Mouse (Mus musculus): ENCODE data around the gene Ccnt1.
A peak's percentile ranks its signal among the peaks of the same experiment; 100 is the strongest.

Gene Ccnt1

DNA sequence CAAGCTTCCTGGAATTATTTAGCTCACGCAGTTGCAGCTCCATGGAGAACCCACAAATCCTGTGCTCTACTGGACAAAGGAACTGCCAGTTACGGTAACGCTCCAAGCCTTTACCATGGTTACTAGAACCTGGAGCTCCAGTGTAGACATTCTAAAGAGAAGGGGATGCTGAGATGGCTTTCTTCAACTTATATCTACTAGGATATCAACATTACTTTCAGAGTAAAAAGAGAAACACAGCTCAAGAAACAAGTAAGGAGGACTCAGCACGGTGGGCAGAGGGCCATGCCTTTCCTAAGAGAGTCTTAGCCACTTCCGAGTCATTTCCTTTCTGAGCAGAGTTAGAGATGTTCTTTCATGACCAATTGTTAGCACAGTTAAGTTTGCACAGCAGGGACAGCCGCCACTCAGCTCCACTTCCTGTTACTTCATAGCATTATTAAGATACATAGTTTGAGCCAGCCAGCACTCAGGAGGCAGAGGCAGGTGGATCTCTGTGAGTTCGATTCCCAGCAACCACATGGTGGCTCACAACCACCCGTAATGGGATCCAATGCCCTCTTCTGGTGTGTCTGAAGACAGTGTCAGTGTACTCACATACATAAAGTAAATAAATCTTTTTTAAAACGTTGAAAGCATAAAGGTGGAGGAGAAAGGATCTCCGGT, at the start of gene Ccnt1, which contains the start of gene 4930415O20Rik:
Gene Ccnt1 (minus strand): TSS at position 51 of the 666 bp plus-strand sequence.
Gene 4930415O20Rik (plus strand): TSS at position 132 of the 666 bp plus-strand sequence.
- DNase-seq (ENCODE audit: low spot score) = no peak

- peak; percentile 95 for DNase-seq (ENCODE audit: low spot score)
Measured at GRCm38 (mm10) chr15:98617176-98617537, 46.4 kb upstream of the Ccnt1 start.

GRCm38 (mm10) chr15:98616362-98617175, 45.8 kb upstream of the Ccnt1 start:
- no peak for DNase-seq (ENCODE audit: low spot score)

GRCm38 (mm10) chr15:98615751-98616150, 45.0 kb upstream of the Ccnt1 start:
- no peak for DNase-seq (ENCODE audit: low spot score)

- DNase-seq (ENCODE audit: low spot score) = no peak
Measured at GRCm38 (mm10) chr15:98614971-98615370, 44.2 kb upstream of the Ccnt1 start.

- no peak for DNase-seq (ENCODE audit: low spot score)
Measured at GRCm38 (mm10) chr15:98614551-98614950, 43.8 kb upstream of the Ccnt1 start.

DNA sequence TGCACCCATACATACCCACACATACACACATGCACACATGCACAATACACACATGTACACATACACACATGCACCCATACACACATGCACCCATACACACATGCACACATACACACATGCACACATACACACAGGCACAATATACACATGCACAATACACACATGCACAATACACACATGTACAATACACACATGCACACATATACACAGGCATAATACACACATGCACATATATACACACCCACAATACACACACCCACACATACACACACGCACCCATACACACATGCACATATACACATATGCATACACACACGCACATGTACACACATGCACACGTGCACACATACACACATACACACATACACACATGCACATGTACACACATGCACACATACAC, 41.5 kb upstream of the Ccnt1 start:
- no peak for DNase-seq (ENCODE audit: low spot score)

GRCm38 (mm10) chr15:98610131-98610633, 39.5 kb upstream of the Ccnt1 start:
- no peak for DNase-seq (ENCODE audit: low spot score)

- peak; percentile 92 for DNase-seq (ENCODE audit: low spot score)
Measured at GRCm38 (mm10) chr15:98609331-98610130, 38.8 kb upstream of the Ccnt1 start, which contains the start of gene Adcy6. Adcy6 (minus strand) TSS chr15:98610076.

- no peak for DNase-seq (ENCODE audit: low spot score)
Measured at GRCm38 (mm10) chr15:98608784-98609250, 38.1 kb upstream of the Ccnt1 start.

DNA sequence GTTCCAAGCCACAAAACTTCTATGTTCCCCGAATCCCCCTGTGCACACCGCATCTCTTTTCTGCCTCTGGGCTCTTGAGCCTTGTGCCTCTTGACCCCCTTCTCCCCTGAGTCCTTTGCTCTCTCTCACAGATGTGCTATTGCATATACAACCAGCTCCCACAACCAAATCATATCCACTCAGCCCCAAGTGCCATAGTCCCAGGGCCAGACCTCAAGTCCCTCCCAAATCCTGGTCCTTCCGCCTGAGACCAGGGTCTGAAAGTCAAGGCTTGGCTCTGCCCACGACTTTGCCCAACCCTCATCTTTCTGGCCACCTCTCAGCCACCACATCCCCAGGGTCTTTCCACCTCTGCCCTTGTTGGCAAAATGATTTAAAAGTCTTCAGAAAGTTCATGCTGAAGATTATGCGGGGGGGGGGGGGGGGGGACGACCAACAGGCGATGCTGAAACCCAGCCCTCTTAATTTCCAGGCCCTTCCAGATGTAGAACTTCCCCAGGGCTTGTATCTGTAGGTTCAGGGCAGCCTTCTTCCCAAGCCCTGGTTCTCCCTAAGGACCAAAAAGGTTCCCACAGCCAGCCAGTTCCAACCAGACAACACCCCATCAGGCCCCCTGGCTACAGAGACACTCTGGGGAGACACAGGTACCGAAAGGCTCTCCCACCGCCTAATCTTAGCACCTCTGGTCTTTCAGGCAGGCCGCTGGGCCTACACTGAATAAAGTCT, 37.5 kb upstream of the Ccnt1 start:
- peak; percentile 43 for DNase-seq (ENCODE audit: low spot score)

DNA sequence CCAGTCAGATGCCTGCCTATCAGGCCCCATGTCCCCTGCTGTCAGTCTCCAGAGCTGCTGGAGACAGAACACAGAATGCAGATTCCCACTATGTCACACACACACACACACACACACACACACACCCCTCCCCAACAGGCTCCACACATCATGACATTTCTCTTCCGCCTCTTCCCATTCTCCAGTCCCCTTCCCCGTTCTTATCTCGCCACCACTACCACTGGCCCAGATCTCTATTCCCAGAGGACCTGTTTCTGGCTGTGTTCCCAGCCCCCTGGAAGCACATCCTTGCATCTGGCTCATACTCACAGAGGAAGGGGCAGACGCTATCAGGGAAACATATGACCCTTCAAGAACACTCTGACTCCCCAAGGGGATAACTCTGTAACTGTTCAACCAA, 36.8 kb upstream of the Ccnt1 start:
- DNase-seq (ENCODE audit: low spot score) = no peak

DNA sequence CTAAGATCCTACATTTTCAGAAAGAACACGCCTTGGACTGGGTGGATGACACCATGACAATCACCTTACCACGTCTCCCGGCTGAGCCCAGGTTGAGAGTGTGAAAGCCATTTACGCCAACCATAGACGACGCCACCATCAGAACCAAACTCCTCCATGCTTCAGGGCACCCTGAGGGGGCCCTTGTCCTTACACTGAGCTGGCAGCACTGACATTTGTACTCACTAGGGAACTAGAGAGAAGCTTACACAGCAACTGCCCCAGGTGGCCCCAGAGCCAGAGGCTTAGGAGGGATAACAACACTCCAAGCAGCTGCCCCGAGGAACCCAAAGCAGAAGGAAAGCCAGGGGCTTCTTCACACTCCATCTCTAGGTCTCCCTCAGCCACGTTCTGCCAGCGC, 36.0 kb upstream of the Ccnt1 start:
- DNase-seq (ENCODE audit: low spot score) = no peak

DNA sequence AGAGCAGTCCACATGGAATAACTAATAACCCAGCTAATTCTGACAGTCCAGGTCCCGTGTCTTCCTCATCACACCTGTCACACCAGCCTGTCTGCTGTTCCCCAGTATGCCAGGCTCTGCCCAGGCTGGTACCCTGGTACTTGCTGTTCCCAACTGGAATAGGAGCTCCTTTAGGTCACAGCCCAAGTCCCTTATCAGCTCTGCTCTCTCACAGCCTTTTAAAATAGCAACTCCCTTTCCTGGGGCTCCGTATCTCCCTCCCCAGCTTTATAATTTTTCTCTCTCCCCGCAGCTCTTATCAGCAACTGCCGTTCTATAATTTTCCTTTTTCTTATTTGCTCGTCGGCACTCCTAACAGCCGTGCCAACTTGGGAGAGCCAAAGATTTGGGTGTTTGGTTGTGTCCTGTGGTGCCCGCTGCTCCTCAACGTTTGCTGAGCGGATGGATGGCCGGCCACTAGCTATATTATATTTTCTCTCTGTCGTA, 35.4 kb upstream of the Ccnt1 start:
- DNase-seq (ENCODE audit: low spot score) = no peak

DNA sequence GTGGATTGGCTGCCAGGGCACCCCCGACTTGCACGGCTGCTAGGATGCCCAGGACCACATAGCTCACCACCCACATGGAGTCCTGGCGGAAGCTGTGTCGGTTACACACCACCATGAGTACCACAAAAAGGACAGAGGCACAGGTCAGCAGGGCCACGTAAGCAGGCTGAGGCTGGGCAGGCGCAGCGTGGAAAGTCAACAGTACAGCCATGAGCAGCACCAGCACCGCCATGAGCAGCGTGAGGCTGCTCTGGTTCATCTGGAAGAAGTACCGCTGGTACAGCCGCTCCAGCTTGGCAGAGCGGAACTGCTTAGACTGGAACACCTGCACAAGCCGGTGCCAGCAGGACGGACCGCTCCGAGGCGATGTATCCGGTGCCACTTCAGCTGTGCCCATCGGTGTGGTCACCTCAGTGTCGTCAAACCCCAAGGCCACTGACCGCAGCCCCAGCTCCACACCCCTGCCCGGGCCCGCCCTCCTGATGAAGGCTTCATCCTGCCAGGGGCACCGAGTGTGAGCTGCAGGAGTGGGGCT, 33.4 kb upstream of the Ccnt1 start:
- no peak for DNase-seq (ENCODE audit: low spot score)

DNA sequence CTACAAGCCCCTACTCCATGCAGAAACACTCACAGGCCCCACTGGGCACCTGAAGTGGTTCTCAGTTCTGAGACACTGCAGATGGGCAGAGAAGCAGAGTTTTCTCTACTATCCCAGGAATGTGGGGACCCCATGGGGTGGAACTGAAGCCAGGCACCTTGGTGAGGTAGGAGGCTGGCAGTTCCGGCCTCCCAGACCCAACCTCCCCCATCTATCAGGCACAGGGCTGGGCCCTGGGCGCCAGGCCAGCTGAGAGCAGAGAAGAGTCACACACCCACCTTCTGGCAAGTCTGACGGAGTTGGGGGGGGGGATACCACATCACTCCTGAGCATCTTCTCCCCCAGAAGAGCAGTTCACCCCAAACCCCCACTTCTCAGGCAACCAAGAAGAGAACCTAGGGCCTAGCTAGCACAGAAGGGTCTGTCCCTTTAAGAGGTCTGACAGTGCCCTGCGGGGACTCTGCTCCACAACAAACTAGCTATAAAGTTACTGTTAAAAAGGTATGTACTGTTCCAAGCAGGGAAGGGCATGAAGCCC, 32.3 kb upstream of the Ccnt1 start:
- no peak for DNase-seq (ENCODE audit: low spot score)

DNA sequence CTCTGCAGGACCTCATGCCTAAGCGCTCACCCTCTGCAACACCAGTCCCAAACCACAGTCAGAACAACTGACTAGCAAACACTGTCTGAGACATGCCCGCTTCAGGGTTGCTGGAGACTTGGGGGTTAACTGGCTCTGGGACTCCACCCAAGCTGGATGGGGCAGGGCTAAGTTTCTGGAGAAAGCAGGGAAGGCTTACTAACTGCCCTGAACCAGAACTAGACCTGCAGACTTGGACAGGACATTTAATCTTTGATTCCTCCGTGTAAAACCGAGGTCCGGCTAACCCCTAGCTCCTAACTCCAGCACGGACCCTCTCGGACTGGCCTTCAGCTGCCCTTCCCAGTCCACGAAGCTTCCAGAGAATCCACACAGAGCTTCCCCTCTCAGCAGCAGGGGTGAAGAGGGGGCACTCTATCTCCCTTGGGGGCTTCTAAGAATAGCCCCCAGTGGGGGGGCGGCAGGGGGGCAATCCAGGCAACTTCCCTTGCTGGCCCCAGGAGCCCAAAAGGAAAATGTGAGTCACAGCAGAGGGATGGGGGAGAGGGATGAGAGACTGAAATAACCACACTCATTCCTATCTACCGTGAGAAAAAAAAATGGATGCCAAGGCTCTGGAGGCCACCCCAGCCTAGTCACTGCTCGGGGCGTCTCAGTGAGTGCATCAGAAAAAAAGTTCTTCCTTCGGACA, 31.6 kb upstream of the Ccnt1 start:
- DNase-seq (ENCODE audit: low spot score) = no peak

GRCm38 (mm10) chr15:98601832-98602190, 31.1 kb upstream of the Ccnt1 start:
- no peak for DNase-seq (ENCODE audit: low spot score)

GRCm38 (mm10) chr15:98600036-98600709, 29.4 kb upstream of the Ccnt1 start:
- DNase-seq (ENCODE audit: low spot score) = no peak

DNA sequence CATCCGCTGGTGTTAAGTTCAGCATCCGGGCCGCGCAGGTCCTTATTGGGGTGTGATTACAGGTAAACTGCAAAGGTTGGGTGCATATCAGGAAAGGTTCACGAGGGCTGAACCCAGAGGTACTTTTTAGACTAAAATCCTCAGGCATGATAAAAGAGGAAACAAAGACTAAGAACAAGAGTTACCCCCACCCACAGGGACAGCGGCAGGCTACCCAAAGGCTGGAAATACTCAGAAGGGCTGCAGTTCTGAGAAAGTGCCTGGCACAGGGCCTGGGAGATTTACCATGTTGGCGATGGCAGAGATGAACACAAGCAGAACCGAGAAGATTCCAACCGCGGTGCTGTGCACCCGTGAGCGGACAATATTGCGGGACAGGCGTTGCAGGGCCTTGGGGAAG, 25.9 kb upstream of the Ccnt1 start:
- DNase-seq (ENCODE audit: low spot score) = no peak

Data from embryo, embryonic 10.5 days (tissue).